Mouse (Mus musculus) left cerebral cortex, postnatal 36 days (tissue): ENCODE data around the gene Prpf8. TPM values are rescaled to one million over a fixed set of nuclear protein-coding genes. Genes with fewer than 3 reads are reported as not detected.

Experiments used
- DNase-seq, 2 experiments: peaks; one replicate each; pipeline ENCODE4 v3.0.0; 2021 to 2022; ENCODE audit warnings: low spot score in 2 of 2, mixed read lengths in 1 of 2
- intact Hi-C: fragments of 180-260 bp; cut with DNase I; formaldehyde crosslinking; loops from one replicate; pipeline ENCODE4 v1.15.1; 2025
- total RNA-seq, 2 experiments: library from RNA; stranded (reverse); gene quantifications; 2 replicates each; pipeline ENCODE4 v1.2.3; 2021

Prpf8 gene
- total RNA-seq, 2 experiments from 2014 or later, result 127 to 138 TPM

GRCm38 (mm10) chr11:75472469-75473081, 14.0 kb upstream of the Prpf8 start:
- intact Hi-C loops, result no loop called here
- DNase-seq, result no peak

GRCm38 (mm10) chr11:75473376-75473775, 13.2 kb upstream of the Prpf8 start:
- DNase-seq, result no peak
- intact Hi-C loops, result no loop called here

GRCm38 (mm10) chr11:75486192-75486591, 424 bp upstream of the Prpf8 start:
- intact Hi-C loops, result no loop called here

GRCm38 (mm10) chr11:75487496-75487895, 880 bp downstream of the Prpf8 start:
- intact Hi-C loops, result no loop called here
- no peak for DNase-seq

More at GRCm38 (mm10) chr11:75486192-75486591, 424 bp upstream of the Prpf8 start:
- no peak for DNase-seq

- DNase-seq, result no peak
- intact Hi-C loops, result no loop called here
Measured at GRCm38 (mm10) chr11:75494296-75495049, 7.9 kb downstream of the Prpf8 start.

GRCm38 (mm10) chr11:75498126-75498525, 11.5 kb downstream of the Prpf8 start:
- intact Hi-C loops, result no loop called here
- no peak for DNase-seq

- DNase-seq, result no peak
- intact Hi-C loops, result no loop called here
Measured at GRCm38 (mm10) chr11:75508162-75508561, 21.5 kb downstream of the Prpf8 start.

- intact Hi-C loops, result no loop called here
- DNase-seq, result no peak
Measured at GRCm38 (mm10) chr11:75508904-75509303, 22.3 kb downstream of the Prpf8 start.

GRCm38 (mm10) chr11:75509741-75510626, 23.4 kb downstream of the Prpf8 start, which contains the start of gene Rilp:
Rilp (plus strand) TSS chr11:75510094.
- DNase-seq, result no peak
- intact Hi-C loops, result loop anchor here (1.0 kb wide), 1 partner anchor 108 kb away; no protein-coding TSS in a partner anchor

GRCm38 (mm10) chr11:75510627-75510993, 24.0 kb downstream of the Prpf8 start:
- peak; percentile 85 to 87 for DNase-seq
- intact Hi-C loops, result loop anchor here (1.0 kb wide), 1 partner anchor 108 kb away; no protein-coding TSS in a partner anchor

GRCm38 (mm10) chr11:75511213-75511612, 24.6 kb downstream of the Prpf8 start:
- intact Hi-C loops, result no loop called here
- DNase-seq, result no peak

GRCm38 (mm10) chr11:75512301-75513018, 25.8 kb downstream of the Prpf8 start:
- no peak for DNase-seq
- intact Hi-C loops, result no loop called here

- DNase-seq, result no peak
- intact Hi-C loops, result no loop called here
Measured at GRCm38 (mm10) chr11:75513336-75513735, 26.7 kb downstream of the Prpf8 start, which contains the start of gene Scarf1. Scarf1 (plus strand) TSS chr11:75513540.

GRCm38 (mm10) chr11:75515186-75515585, 28.6 kb downstream of the Prpf8 start:
- no peak for DNase-seq
- intact Hi-C loops, result no loop called here

GRCm38 (mm10) chr11:75519834-75520633, 33.4 kb downstream of the Prpf8 start:
- intact Hi-C loops, result no loop called here
- no peak for DNase-seq

GRCm38 (mm10) chr11:75521609-75522008, 35.0 kb downstream of the Prpf8 start:
- no peak for DNase-seq
- intact Hi-C loops, result no loop called here

- DNase-seq, result no peak
- intact Hi-C loops, result no loop called here
Measured at GRCm38 (mm10) chr11:75522793-75523192, 36.2 kb downstream of the Prpf8 start.

GRCm38 (mm10) chr11:75525531-75526125, 39.0 kb downstream of the Prpf8 start:
- no peak for DNase-seq
- intact Hi-C loops, result no loop called here
